Mouse (Mus musculus) MEL (cell line): Measurements from ENCODE around the gene Cd79b. TPM values are rescaled to one million over a fixed set of nuclear protein-coding genes. Genes with fewer than 3 reads are reported as not detected.
A peak's percentile ranks its signal among the peaks of the same experiment; 100 is the strongest.

ENCODE experiments used
- DNase-seq: peaks from one replicate; pipeline ENCODE4 v3.0.0; 2011; ENCODE audit warnings: low read depth, low spot score
- H3K27ac ChIP-seq: 2 replicates; pipeline ENCODE4 v1.5.1; 2012; ENCODE audit warnings: low read depth, mild to moderate bottlenecking, control low read depth, low read length, moderate library complexity; ENCODE audit not compliant: control insufficient read depth
- H3K27me3 ChIP-seq, 2 experiments: fragments of 150-350 bp in 1 of 2; sonication (generic) in 1 of 2; 2 replicates each; pipeline ENCODE4 v1.6.1; 2012; ENCODE audit warnings: low read length in 2 of 2, mild to moderate bottlenecking in 2 of 2, improper control_type of control experiment in 1 of 2, moderate library complexity in 1 of 2; ENCODE audit not compliant: insufficient read depth in 2 of 2, control insufficient read depth in 1 of 2
- H3K36me3 ChIP-seq, 2 experiments: 2 replicates each; pipeline ENCODE4 v1.6.1; 2012 to 2014; ENCODE audit warnings: low read length in 2 of 2, improper control_type of control experiment in 1 of 2, inconsistent platforms in 1 of 2, mild to moderate bottlenecking in 1 of 2; ENCODE audit not compliant: insufficient read depth in 2 of 2, control insufficient read depth in 1 of 2
- H3K4me1 ChIP-seq, 2 experiments: fragments of 150-350 bp in 1 of 2; sonication (generic) in 1 of 2; 2 replicates each; pipeline ENCODE4 v1.6.1; 2012; ENCODE audit warnings: low read length in 2 of 2, improper control_type of control experiment in 1 of 2, mild to moderate bottlenecking in 1 of 2; ENCODE audit not compliant: insufficient read depth in 2 of 2, control insufficient read depth in 1 of 2
- H3K4me3 ChIP-seq, 2 experiments: fragments of 150-350 bp in 1 of 2; sonication (generic) in 1 of 2; 2 replicates each; pipeline ENCODE4 v1.5.1; 2012; ENCODE audit warnings: low read depth in 2 of 2, low read length in 2 of 2, mild to moderate bottlenecking in 2 of 2, moderate library complexity in 2 of 2, control low read depth in 1 of 2, improper control_type of control experiment in 1 of 2; ENCODE audit not compliant: control insufficient read depth in 1 of 2, insufficient read depth in 1 of 2
- H3K79me2 ChIP-seq: 2 replicates; pipeline ENCODE4 v1.6.1; 2012; ENCODE audit warnings: mild to moderate bottlenecking, low read length, moderate library complexity; ENCODE audit not compliant: control insufficient read depth, poor library complexity, insufficient read depth
- H3K9ac ChIP-seq: 2 replicates; pipeline ENCODE4 v1.6.1; 2012; ENCODE audit warnings: low read depth, mild to moderate bottlenecking, control low read depth, low read length, moderate library complexity; ENCODE audit not compliant: control insufficient read depth, poor library complexity, severe bottlenecking
- H3K9me3 ChIP-seq: fragments of 150-350 bp; sonication (generic); replicated peaks from 2 replicates; pipeline ENCODE4 v1.6.1; 2012; ENCODE audit warnings: mild to moderate bottlenecking, low read length, improper control_type of control experiment, moderate library complexity; ENCODE audit not compliant: insufficient read depth
- CHD1 ChIP-seq: IDR thresholded peaks from 2 replicates; pipeline ENCODE4 v1.6.1; 2012; ENCODE audit warnings: low read depth, mild to moderate bottlenecking, inconsistent platforms, low read length, improper control_type of control experiment
- CTCF ChIP-seq, 3 experiments: IDR thresholded peaks in 2 of 3; conservative IDR thresholded peaks in 1 of 3; 2 replicates each; pipeline ENCODE4 v1.5.1; 2011 to 2012; ENCODE audit warnings: low read length in 3 of 3, low read depth in 2 of 3, mild to moderate bottlenecking in 2 of 3, improper control_type of control experiment in 1 of 3, inconsistent platforms in 1 of 3, mixed read lengths in 1 of 3, moderate library complexity in 1 of 3; ENCODE audit not compliant: control insufficient read depth in 1 of 3, insufficient read depth in 1 of 3, poor library complexity in 1 of 3, severe bottlenecking in 1 of 3
- E2F4 ChIP-seq: IDR thresholded peaks from 2 replicates; pipeline ENCODE4 v1.6.1; 2011; ENCODE audit warnings: low read depth, low read length, improper control_type of control experiment, borderline replicate concordance
- EP300 ChIP-seq, 2 experiments: IDR thresholded peaks; 2 replicates each; pipeline ENCODE4 v1.6.1; 2011; ENCODE audit warnings: improper control_type of control experiment in 2 of 2, low read length in 2 of 2, low read depth in 1 of 2, mild to moderate bottlenecking in 1 of 2
- ETS1 ChIP-seq: IDR thresholded peaks from 2 replicates; pipeline ENCODE4 v1.6.1; 2012; ENCODE audit warnings: low read depth, mild to moderate bottlenecking, inconsistent platforms, low read length, improper control_type of control experiment, moderate library complexity
- HCFC1 ChIP-seq: IDR thresholded peaks from 2 replicates; pipeline ENCODE4 v1.6.1; 2012; ENCODE audit warnings: low read depth, mild to moderate bottlenecking, inconsistent platforms, low read length, improper control_type of control experiment, moderate library complexity
- JUND ChIP-seq: IDR thresholded peaks from 2 replicates; pipeline ENCODE4 v1.6.1; 2011; ENCODE audit warnings: low read depth, mild to moderate bottlenecking, improper control_type of control experiment, low read length
- KAT2A ChIP-seq: conservative IDR thresholded peaks from 2 replicates; pipeline ENCODE4 v1.6.1; 2012; ENCODE audit warnings: low read depth, low read length, improper control_type of control experiment, inconsistent platforms
- MAFK ChIP-seq: IDR thresholded peaks from 2 replicates; pipeline ENCODE4 v1.6.1; 2011; ENCODE audit warnings: low read depth, mild to moderate bottlenecking, low read length, improper control_type of control experiment, borderline replicate concordance
- MAX ChIP-seq: IDR thresholded peaks from 2 replicates; pipeline ENCODE4 v1.6.1; 2011; ENCODE audit warnings: low read length, improper control_type of control experiment
- MAZ ChIP-seq: IDR thresholded peaks from 2 replicates; pipeline ENCODE4 v1.6.1; 2012; ENCODE audit warnings: low read depth, mild to moderate bottlenecking, inconsistent platforms, low read length, improper control_type of control experiment
- MEF2A ChIP-seq: IDR thresholded peaks from 2 replicates; pipeline ENCODE4 v1.6.1; 2014; ENCODE audit warnings: low read depth, mild to moderate bottlenecking, inconsistent platforms, low read length, improper control_type of control experiment; ENCODE audit not compliant: poor library complexity, insufficient replicate concordance, severe bottlenecking; ENCODE audit errors: extremely low read depth
- MYB ChIP-seq: IDR thresholded peaks from 2 replicates; pipeline ENCODE4 v1.6.1; 2011; ENCODE audit warnings: mild to moderate bottlenecking, low read depth, low read length, improper control_type of control experiment
- MYC ChIP-seq: IDR thresholded peaks from 2 replicates; pipeline ENCODE4 v1.6.1; 2011; ENCODE audit warnings: low read depth, mild to moderate bottlenecking, low read length, improper control_type of control experiment, moderate library complexity
- NELFE ChIP-seq: IDR thresholded peaks from 2 replicates; pipeline ENCODE4 v1.6.1; 2011; ENCODE audit warnings: low read depth, low read length, improper control_type of control experiment
- NRF1 ChIP-seq: IDR thresholded peaks from 2 replicates; pipeline ENCODE4 v1.6.1; 2014; ENCODE audit warnings: low read depth, mild to moderate bottlenecking, inconsistent platforms, low read length, improper control_type of control experiment, moderate library complexity; ENCODE audit not compliant: poor library complexity, insufficient read depth, severe bottlenecking
- POLR2AphosphoS2 ChIP-seq: IDR thresholded peaks from 2 replicates; pipeline ENCODE4 v1.6.1; 2011; ENCODE audit warnings: low read length, improper control_type of control experiment
- RAD21 ChIP-seq: IDR thresholded peaks from 2 replicates; pipeline ENCODE4 v1.6.1; 2011; ENCODE audit warnings: mild to moderate bottlenecking, low read depth, low read length, improper control_type of control experiment
- SIN3A ChIP-seq: IDR thresholded peaks from 2 replicates; pipeline ENCODE4 v1.6.1; 2012; ENCODE audit warnings: low read length, improper control_type of control experiment, inconsistent platforms
- SMC3 ChIP-seq: IDR thresholded peaks from 2 replicates; pipeline ENCODE4 v1.6.1; 2011; ENCODE audit warnings: low read depth, low read length, improper control_type of control experiment
- TAL1 ChIP-seq: IDR thresholded peaks from 2 replicates; pipeline ENCODE4 v1.6.1; 2012; ENCODE audit warnings: mild to moderate bottlenecking, inconsistent platforms, low read length, moderate library complexity, mixed read lengths
- TBP ChIP-seq: IDR thresholded peaks from 2 replicates; pipeline ENCODE4 v1.8.0; 2011; ENCODE audit warnings: low read depth, low read length, improper control_type of control experiment
- USF1 ChIP-seq: IDR thresholded peaks from 2 replicates; pipeline ENCODE4 v1.6.1; 2014; ENCODE audit warnings: low read depth, mild to moderate bottlenecking, inconsistent platforms, low read length, improper control_type of control experiment, moderate library complexity
- USF2 ChIP-seq, 2 experiments: IDR thresholded peaks; 2 replicates each; pipeline ENCODE4 v1.6.1; 2011 to 2012; ENCODE audit warnings: improper control_type of control experiment in 2 of 2, low read length in 2 of 2, borderline replicate concordance in 1 of 2, inconsistent platforms in 1 of 2, low read depth in 1 of 2, mild to moderate bottlenecking in 1 of 2; ENCODE audit not compliant: insufficient read depth in 1 of 2
- ZC3H11A ChIP-seq: IDR thresholded peaks from 2 replicates; pipeline ENCODE4 v1.6.1; 2012; ENCODE audit warnings: low read depth, mild to moderate bottlenecking, inconsistent platforms, low read length, improper control_type of control experiment
- ZNF384 ChIP-seq: IDR thresholded peaks from 2 replicates; pipeline ENCODE4 v1.6.1; 2012; ENCODE audit warnings: low read depth, mild to moderate bottlenecking, inconsistent platforms, low read length, improper control_type of control experiment
- polyA plus RNA-seq, 2 experiments: library from polyadenylated mRNA; stranded (reverse) in 1 of 2; unstranded in 1 of 2; fragments of >175 nt in 1 of 2; fragments of >200 nt in 1 of 2; gene quantifications; 2 replicates each; pipeline versions ENCODE4 v1.2.1 to v1.2.4; 2012; ENCODE audit warnings: low replicate concordance in 2 of 2, low read depth in 1 of 2; ENCODE audit not compliant: insufficient read length in 2 of 2, insufficient read depth in 1 of 2, missing spikeins in 1 of 2
- total RNA-seq: library from RNA; depleted of rRNA; stranded (reverse); fragments of 300-350 nt; gene quantifications from 2 replicates; pipeline ENCODE4 v1.2.3, GENCODE M21; 2012

The Cd79b gene
- total and polyA plus RNA-seq, 3 experiments = 0.54 to 2.4 TPM; not detected in 1

- DNase-seq = peak; percentile 27
- H3K4me3 ChIP-seq = peak overlapping the region; percentile 89 to 93
- H3K27me3 ChIP-seq = no peaks in the 10 kb centered on the region
- H3K79me2 ChIP-seq = peaks cover 43% of the 10 kb centered on the region
- TF ChIP-seq JUND = no peak
- TF ChIP-seq ZNF384 = no peak
- TF ChIP-seq NRF1 = no peak
- TF ChIP-seq E2F4 = no peak
- TF ChIP-seq SMC3 = no peak
- TF ChIP-seq CTCF (IDR thresholded peaks at IDR 0.05 in 2 of 3, conservative IDR thresholded peaks at IDR 0.05 in 1 of 3; ENCODE audit: control insufficient read depth in 1 of 3, insufficient read depth in 1 of 3, low read depth in 2 of 3, low read length in 3 of 3, poor library complexity in 1 of 3, severe bottlenecking in 1 of 3) = peak in 1 of 3 experiments; percentile 2; a peak in 1 of 6 replicates
- TF ChIP-seq, all 39 proteins: peak for 1
- Histone ChIP-seq H3K36me3 (peaks cover 5 to 17% of the 10 kb centered on the region in 2 experiments; a peak in 3 of 4 replicates), H3K4me1 (peaks cover 0 to 34% of the 10 kb centered on the region in 2 experiments; a peak in 3 of 4 replicates), H3K27ac (peak overlapping the region; percentile 78), H3K9me3 (no peaks in the 10 kb centered on the region), H3K9ac (peak overlapping the region; percentile 98)
These were observed 43.3 kb downstream of the Cd79b start for GRCm38 (mm10) chr11:106271131-106271793.

- H3K36me3 ChIP-seq = peaks cover 13 to 18% of the 10 kb centered on the region in 2 experiments
These were observed 45.5 kb downstream of the Cd79b start for GRCm38 (mm10) chr11:106269060-106269431.

GRCm38 (mm10) chr11:106268326-106269059, 46.1 kb downstream of the Cd79b start:
- H3K27me3 ChIP-seq = no peaks in the 10 kb centered on the region
- H3K4me1 ChIP-seq = peaks cover 0 to 24% of the 10 kb centered on the region in 2 experiments; a peak in 3 of 4 replicates
- peaks cover 43% of the 10 kb centered on the region for H3K79me2 ChIP-seq
- no peak overlapping the region for H3K4me3 ChIP-seq
- H3K27ac ChIP-seq = no peak overlapping the region
- peaks cover 13 to 23% of the 10 kb centered on the region in 2 experiments for H3K36me3 ChIP-seq
- H3K9me3 ChIP-seq = no peaks in the 10 kb centered on the region
- no peak for DNase-seq
- no peak overlapping the region for H3K9ac ChIP-seq
- TF ChIP-seq CTCF (IDR thresholded peaks at IDR 0.05 in 2 of 3, conservative IDR thresholded peaks at IDR 0.05 in 1 of 3; ENCODE audit: control insufficient read depth in 1 of 3, insufficient read depth in 1 of 3, low read depth in 2 of 3, low read length in 3 of 3, poor library complexity in 1 of 3, severe bottlenecking in 1 of 3) (no peak), EP300 (IDR thresholded peaks at IDR 0.05; ENCODE audit: low read depth in 1 of 2, low read length in 2 of 2) (no peak), JUND (no peak), E2F4 (no peak), MYC (no peak), MEF2A (no peak), SIN3A (no peak), TBP (no peak), ZNF384 (no peak), NELFE (no peak), CHD1 (no peak), ETS1 (no peak), TAL1 (no peak), USF2 (IDR thresholded peaks at IDR 0.05; ENCODE audit: borderline replicate concordance in 1 of 2, insufficient read depth in 1 of 2, low read depth in 1 of 2, low read length in 2 of 2) (no peak)

More at GRCm38 (mm10) chr11:106269060-106269431, 45.5 kb downstream of the Cd79b start:
- no peaks in the 10 kb centered on the region for H3K27me3 ChIP-seq
- no peak for DNase-seq
- H3K9me3 ChIP-seq = no peaks in the 10 kb centered on the region
- peaks cover 0 to 28% of the 10 kb centered on the region in 2 experiments; a peak in 3 of 4 replicates for H3K4me1 ChIP-seq
- peaks cover 43% of the 10 kb centered on the region for H3K79me2 ChIP-seq
- TF ChIP-seq KAT2A (no peak), E2F4 (no peak), POLR2AphosphoS2 (no peak), HCFC1 (no peak), USF1 (no peak), MAFK (no peak), MAX (no peak), CHD1 (no peak), MAZ (no peak), ZC3H11A (no peak), MYB (no peak), ETS1 (no peak), RAD21 (no peak)
- H3K27ac ChIP-seq = no peak overlapping the region
- H3K4me3 ChIP-seq = no peak overlapping the region
- H3K9ac ChIP-seq = no peak overlapping the region
